Mouse (Mus musculus) stomach, embryonic 16.5 days (tissue): Measurements from ENCODE around the gene Rnf17. TPM values are rescaled to one million over a fixed set of nuclear protein-coding genes. Genes with fewer than 3 reads are reported as not detected.

ENCODE experiments used
- ATAC-seq: fragments of 200-750 bp; cut with Nextera tagmentation; 2 replicates; pipeline ENCODE4 v1.8.0; 2017; ENCODE audit warnings: moderate number of reproducible peaks, moderate TSS enrichment; ENCODE audit not compliant: insufficient read depth, low FRiP score
- H3K27ac ChIP-seq: fragments of 300-500 bp; sonication (generic); 2 replicates; pipeline ENCODE4 v1.5.1; 2014; ENCODE audit warnings: low read length
- H3K27me3 ChIP-seq: fragments of 300-500 bp; sonication (generic); 2 replicates; pipeline ENCODE4 v1.6.1; 2014; ENCODE audit warnings: low read length, control low read depth, mixed read lengths; ENCODE audit not compliant: control insufficient read depth, insufficient read depth
- H3K36me3 ChIP-seq: fragments of 300-500 bp; sonication (generic); 2 replicates; pipeline ENCODE4 v1.6.1; 2014; ENCODE audit warnings: low read length; ENCODE audit not compliant: control insufficient read depth, insufficient read depth
- H3K4me1 ChIP-seq: fragments of 300-500 bp; sonication (generic); 2 replicates; pipeline ENCODE4 v1.6.1; 2014; ENCODE audit warnings: low read length, control low read depth, mixed read lengths; ENCODE audit not compliant: control insufficient read depth, insufficient read depth
- H3K4me2 ChIP-seq: fragments of 300-500 bp; sonication (generic); 2 replicates; pipeline ENCODE4 v1.6.1; 2014; ENCODE audit warnings: low read depth, low read length, mixed read lengths
- H3K4me3 ChIP-seq: fragments of 300-500 bp; sonication (generic); replicated peaks from 2 replicates; pipeline ENCODE4 v1.5.1; 2014; ENCODE audit warnings: mild to moderate bottlenecking, low read length
- H3K9ac ChIP-seq: fragments of 300-500 bp; sonication (generic); 2 replicates; pipeline ENCODE4 v1.6.1; 2014; ENCODE audit warnings: low read length
- H3K9me3 ChIP-seq: fragments of 300-500 bp; sonication (generic); replicated peaks from 2 replicates; pipeline ENCODE4 v1.6.1; 2016; ENCODE audit warnings: low read length, control low read depth; ENCODE audit not compliant: control insufficient read depth
- WGBS: fragments of 180-500 bp; shearing (Covaris S2); extraction: QIAGEN DNeasy Blood & Tissue Kit; methylation state at CpG from one replicate; pipeline ENCODE4 v1.1.7; 2014; 5-methylcytosine and 5-hydroxymethylcytosine counted together
- polyA plus RNA-seq: library from polyadenylated mRNA; unstranded; fragments of >200 nt; fragmentation: Nextera tagmentation; extraction: Ambion mirVana; gene quantifications from 2 replicates; pipeline ENCODE4 v1.2.1, GENCODE M21; 2015

Gene Rnf17
- polyA plus RNA-seq, 1 experiment from 2014 or later = 1.4 TPM

GRCm38 (mm10) chr14:56550960-56551359, 148.6 kb downstream of the Rnf17 start:
- no peaks in the 10 kb centered on the region for H3K27me3 ChIP-seq
- no peak overlapping the region for H3K4me2 ChIP-seq
- ATAC-seq = no peak
- no peaks in the 10 kb centered on the region for H3K4me1 ChIP-seq
- H3K4me3 ChIP-seq = no peak overlapping the region
- H3K36me3 ChIP-seq = 0 out of 2 replicates have a peak, but pooled peaks cover 5% of the 10 kb centered on the region
- no peaks in the 10 kb centered on the region for H3K9me3 ChIP-seq
- no peak overlapping the region for H3K27ac ChIP-seq
- 90% methylated on average over 4 of the region's 4 CpGs for WGBS
- no peak overlapping the region for H3K9ac ChIP-seq

GRCm38 (mm10) chr14:56552924-56553323, 150.5 kb downstream of the Rnf17 start:
- Histone ChIP-seq H3K4me2 (no peak overlapping the region), H3K4me3 (no peak overlapping the region), H3K36me3 (0 out of 2 replicates have a peak, but pooled peaks cover 5% of the 10 kb centered on the region), H3K4me1 (no peaks in the 10 kb centered on the region), H3K9me3 (no peaks in the 10 kb centered on the region), H3K27ac (no peak overlapping the region), H3K9ac (no peak overlapping the region), H3K27me3 (no peaks in the 10 kb centered on the region)
- ATAC-seq = no peak
- 89% methylated on average over 6 of the region's 6 CpGs for WGBS

GRCm38 (mm10) chr14:56553331-56553730, 150.9 kb downstream of the Rnf17 start:
- H3K36me3 ChIP-seq = 0 out of 2 replicates have a peak, but pooled peaks cover 5% of the 10 kb centered on the region
- H3K4me2 ChIP-seq = no peak overlapping the region
- no peak overlapping the region for H3K4me3 ChIP-seq
- ATAC-seq = no peak
- no peaks in the 10 kb centered on the region for H3K9me3 ChIP-seq
- 94% methylated on average over 7 of the region's 7 CpGs for WGBS
- no peak overlapping the region for H3K9ac ChIP-seq
- no peak overlapping the region for H3K27ac ChIP-seq
- H3K4me1 ChIP-seq = no peaks in the 10 kb centered on the region
- H3K27me3 ChIP-seq = no peaks in the 10 kb centered on the region

GRCm38 (mm10) chr14:56554716-56555115, 152.3 kb downstream of the Rnf17 start:
- no peaks in the 10 kb centered on the region for H3K27me3 ChIP-seq
- no peak overlapping the region for H3K4me2 ChIP-seq
- no peaks in the 10 kb centered on the region for H3K9me3 ChIP-seq
- H3K9ac ChIP-seq = no peak overlapping the region
- H3K27ac ChIP-seq = no peak overlapping the region
- H3K4me3 ChIP-seq = no peak overlapping the region
- 0 out of 2 replicates have a peak, but pooled peaks cover 5% of the 10 kb centered on the region for H3K36me3 ChIP-seq
- whole genome bisulfite sequencing = 88% methylated on average over 2 of the region's 2 CpGs
- no peak for ATAC-seq
- H3K4me1 ChIP-seq = no peaks in the 10 kb centered on the region

- Histone ChIP-seq H3K27ac (no peak overlapping the region), H3K36me3 (0 out of 2 replicates have a peak, but pooled peaks cover 6% of the 10 kb centered on the region), H3K9me3 (no peaks in the 10 kb centered on the region), H3K4me2 (no peak overlapping the region), H3K27me3 (no peaks in the 10 kb centered on the region), H3K9ac (no peak overlapping the region), H3K4me1 (no peaks in the 10 kb centered on the region), H3K4me3 (no peak overlapping the region)
- 77% methylated on average over 3 of the region's 3 CpGs for WGBS
- ATAC-seq = no peak
Observed at GRCm38 (mm10) chr14:56559134-56559533, 156.8 kb downstream of the Rnf17 start.

- Histone ChIP-seq H3K27ac (no peak overlapping the region; the same call in 1 of the 2 replicates), H3K9me3 (no peaks in the 10 kb centered on the region), H3K27me3 (no peaks in the 10 kb centered on the region), H3K4me2 (no peak overlapping the region), H3K4me1 (0 out of 2 replicates have a peak, but pooled peaks cover 1% of the 10 kb centered on the region), H3K9ac (no peak overlapping the region), H3K36me3 (0 out of 2 replicates have a peak, but pooled peaks cover 6% of the 10 kb centered on the region), H3K4me3 (no peak overlapping the region)
- 68% methylated on average over 7 of the region's 7 CpGs for WGBS
- ATAC-seq = no peak
Observed at GRCm38 (mm10) chr14:56567476-56567875, 165.1 kb downstream of the Rnf17 start.

- Histone ChIP-seq H3K27ac (no peak overlapping the region), H3K36me3 (0 out of 2 replicates have a peak, but pooled peaks cover under 1% of the 10 kb centered on the region), H3K4me1 (0 out of 2 replicates have a peak, but pooled peaks cover 2% of the 10 kb centered on the region), H3K27me3 (no peaks in the 10 kb centered on the region), H3K9me3 (no peaks in the 10 kb centered on the region), H3K4me2 (no peak overlapping the region), H3K9ac (no peak overlapping the region), H3K4me3 (no peak overlapping the region)
- ATAC-seq = no peak
- 86% methylated on average over 4 of the region's 4 CpGs for WGBS
Observed at GRCm38 (mm10) chr14:56569041-56569440, 166.7 kb downstream of the Rnf17 start.

- ATAC-seq = peak; percentile 98
- Histone ChIP-seq H3K4me3 (peak overlapping the region; percentile 90), H3K27me3 (no peaks in the 10 kb centered on the region), H3K27ac (peak overlapping the region; percentile 75), H3K9me3 (no peaks in the 10 kb centered on the region), H3K4me2 (peak overlapping the region; percentile 74), H3K36me3 (no peaks in the 10 kb centered on the region), H3K9ac (peak overlapping the region; percentile 72), H3K4me1 (peaks cover 11% of the 10 kb centered on the region)
- WGBS = under 1% methylated on average over 59 of the region's 59 CpGs
Observed at GRCm38 (mm10) chr14:56571310-56572093, 169.1 kb downstream of the Rnf17 start.

- Histone ChIP-seq H3K36me3 (no peaks in the 10 kb centered on the region), H3K27me3 (no peaks in the 10 kb centered on the region), H3K4me2 (0 out of 2 replicates have a peak overlapping the region, but pooled peaks have one; percentile 69), H3K27ac (no peak overlapping the region), H3K9me3 (no peaks in the 10 kb centered on the region), H3K4me1 (peaks cover 11% of the 10 kb centered on the region), H3K9ac (no peak overlapping the region), H3K4me3 (no peak overlapping the region)
- 64% methylated on average over 2 of the region's 2 CpGs for WGBS
- no peak for ATAC-seq
Observed at GRCm38 (mm10) chr14:56572546-56572945, 170.2 kb downstream of the Rnf17 start.
